1 mouse cellular context compared by ENCODE assay signal in the genomic region with DNA sequence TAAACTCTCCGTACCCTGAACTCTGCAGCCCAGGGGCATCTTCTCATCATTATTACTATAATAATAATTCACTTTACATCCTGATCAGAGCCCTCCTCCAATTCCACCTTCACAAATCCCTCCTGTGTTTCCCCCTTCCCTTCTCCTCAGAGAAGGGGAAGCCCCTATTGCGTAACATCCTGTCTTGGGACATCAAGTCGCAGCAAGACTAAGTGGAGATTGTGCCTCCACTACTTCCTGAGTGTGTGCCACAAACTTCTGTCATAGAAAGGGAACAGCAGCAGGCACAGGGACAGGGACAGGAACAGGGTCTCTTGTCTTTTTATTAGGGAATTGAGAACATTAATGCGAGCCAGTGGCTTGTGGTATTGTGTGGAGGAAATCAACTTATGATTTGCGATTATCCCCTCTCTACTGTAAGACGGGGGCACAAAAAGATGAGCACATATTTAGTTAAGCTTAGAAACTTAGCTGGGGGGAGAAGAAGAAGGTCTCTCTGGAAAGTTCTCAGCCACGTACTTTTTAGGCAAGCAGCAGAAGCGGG.
A peak's percentile ranks its signal among the peaks of the same experiment; 100 is the strongest.
TF ChIP-seq lines count a peak whose summit lies in the region.

No protein-coding gene starts in this region.

TF ChIP-seq in CH12.LX, 34 proteins besides CTCF, POLR2A, EP300 and RAD21 (continued from another document):
- peak; percentile 48; the same call in 1 of the 2 replicates for TF ChIP-seq MXI1 (IDR thresholded peaks at IDR 0.05; ENCODE audit: low read depth, low read length)
- TF ChIP-seq MAFK (IDR thresholded peaks at IDR 0.05; ENCODE audit: insufficient replicate concordance, low read length): no peak
